Mouse (Mus musculus) spleen, postnatal 10 days (tissue): ENCODE measurements around the gene Arid2.
"Not testable (repeated sequence)": the region's sequence is repeated elsewhere in the genome, so short reads cannot be mapped to it uniquely, and the experiment has no call there.

Experiments used
- DNase-seq, 2 experiments: peaks; one replicate each; pipeline ENCODE4 v3.0.0; 2021 to 2022; ENCODE audit warnings: low spot score in 2 of 2

Gene Arid2

DNA sequence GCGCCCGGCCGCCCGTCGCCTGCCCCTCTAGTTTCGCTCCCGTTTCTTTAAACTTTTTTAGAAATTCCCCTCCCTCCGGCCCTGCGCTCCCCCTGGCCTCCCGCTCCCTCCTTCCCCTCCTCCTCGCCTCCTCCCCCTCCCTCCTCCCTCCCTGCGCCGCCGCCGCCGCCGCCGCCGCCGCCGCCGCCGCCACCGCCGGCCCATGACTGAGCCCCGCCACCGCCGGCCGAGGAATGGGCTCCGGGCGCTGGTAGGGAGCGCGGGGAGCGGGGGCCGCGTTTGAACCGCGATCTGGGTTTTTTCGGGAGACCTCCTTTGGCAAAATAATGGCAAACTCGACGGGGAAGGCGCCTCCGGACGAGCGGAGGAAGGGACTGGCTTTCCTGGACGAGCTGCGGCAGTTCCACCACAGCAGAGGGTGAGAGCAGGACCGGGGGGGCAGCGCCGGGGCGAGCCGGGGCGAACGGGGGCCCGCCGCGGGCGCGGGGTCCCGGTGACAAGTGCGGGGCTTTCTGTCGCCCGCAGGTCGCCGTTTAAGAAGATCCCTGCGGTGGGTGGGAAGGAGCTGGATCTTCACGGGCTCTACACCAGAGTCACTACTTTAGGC, at the start of gene Arid2:
Gene Arid2, plus strand, starts transcription at position 150 of the 607 bp plus-strand sequence.
- peak; percentile 80 to 86 for DNase-seq

DNA sequence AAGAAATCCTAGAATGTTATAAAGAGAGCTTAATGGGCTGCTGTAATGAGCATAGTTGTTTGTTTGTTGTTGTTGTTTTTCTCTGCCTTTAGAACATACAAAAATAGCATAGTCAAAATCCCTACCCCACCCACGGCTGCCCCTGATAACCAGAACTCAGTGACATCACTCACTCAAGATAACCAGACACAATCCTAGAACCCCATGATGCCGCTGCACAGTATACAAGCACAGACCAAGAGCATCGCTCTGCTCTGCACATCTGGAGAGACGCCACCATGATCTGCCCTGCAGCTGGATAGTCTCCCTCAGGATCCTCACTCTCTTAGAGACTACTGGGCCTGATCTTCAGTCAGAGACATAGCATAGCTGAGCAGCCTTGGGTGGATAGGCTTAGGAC, 49.2 kb upstream of the Arid2 start:
- DNase-seq, result no peak

DNA sequence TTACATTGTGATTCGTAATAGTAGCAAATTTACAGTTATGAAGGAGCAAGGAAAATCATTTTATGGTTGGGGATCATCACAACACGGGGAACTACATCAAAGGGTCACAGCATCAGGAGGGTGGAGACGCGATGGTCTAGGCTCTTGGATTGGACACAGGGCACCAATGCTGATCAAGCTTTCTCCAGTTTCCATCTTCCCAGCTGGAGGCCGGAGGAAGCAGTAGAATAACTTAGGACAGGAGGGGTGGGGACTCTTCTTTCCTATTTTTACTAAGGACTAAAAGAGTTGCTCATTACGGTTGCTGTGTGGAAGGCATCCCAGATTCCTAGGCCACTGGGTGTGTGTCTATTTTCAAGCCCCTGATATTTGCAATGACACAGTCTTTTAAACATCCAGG, 43.1 kb upstream of the Arid2 start:
- no peak for DNase-seq

DNA sequence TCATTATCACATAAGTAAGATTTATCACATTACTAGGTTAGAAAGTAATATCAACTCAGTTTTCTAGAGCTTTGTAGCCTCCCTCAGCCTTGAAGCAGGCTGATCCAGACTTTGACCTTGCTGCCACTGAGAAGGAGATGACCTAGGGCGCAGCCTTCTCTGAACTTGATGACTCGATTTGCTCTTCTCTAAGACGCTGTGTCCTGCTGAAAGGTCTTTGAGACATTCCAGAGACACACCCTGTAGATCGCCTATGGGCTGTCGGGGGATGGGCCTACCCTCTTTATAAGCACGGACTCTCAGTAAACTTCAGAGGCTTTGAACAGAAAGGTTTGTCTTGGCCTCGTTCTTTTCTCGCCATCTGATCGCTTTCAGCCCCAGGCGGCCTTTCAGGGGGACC, 42.6 kb upstream of the Arid2 start:
- DNase-seq, result not testable (repeated sequence)

DNA sequence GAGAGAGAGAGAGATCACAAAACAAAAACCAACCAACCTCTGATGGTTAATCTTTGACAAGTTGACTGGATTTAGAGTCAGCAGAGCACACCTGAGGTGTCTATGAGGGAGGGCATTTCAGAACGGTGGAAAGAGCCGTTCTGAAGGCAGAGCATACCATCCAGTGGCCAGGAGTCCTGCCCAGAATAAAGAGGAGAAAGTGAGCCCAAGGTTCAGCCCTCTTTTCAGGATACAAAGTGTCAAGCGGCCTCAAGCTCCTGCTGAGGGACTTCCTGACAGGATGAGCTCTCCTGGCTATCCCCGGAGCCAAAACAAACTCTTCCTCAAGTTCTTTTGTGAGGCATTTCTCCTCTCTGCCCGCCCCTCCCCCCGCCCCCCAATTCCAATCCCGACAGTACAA, 33.5 kb upstream of the Arid2 start:
- DNase-seq, result no peak

DNA sequence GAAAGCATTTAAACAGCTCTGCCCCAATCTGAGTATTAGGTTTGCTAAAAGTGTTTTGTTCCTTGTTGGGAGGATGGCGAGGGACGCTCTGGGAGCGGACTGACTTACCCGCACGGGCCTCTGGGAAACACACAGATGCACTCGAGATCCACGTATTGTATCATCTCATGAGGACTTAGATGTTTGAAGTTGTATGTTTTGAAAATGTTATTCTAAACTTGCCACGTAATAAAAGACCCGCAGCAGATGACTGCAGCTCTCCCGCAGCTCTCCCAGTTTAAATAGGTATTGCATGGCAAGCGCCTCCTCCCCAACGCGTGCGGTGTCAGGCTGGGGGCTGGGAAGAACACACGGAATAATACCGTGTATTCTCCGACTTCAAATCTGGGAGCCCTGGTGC, 33.0 kb upstream of the Arid2 start:
- no peak for DNase-seq

DNA sequence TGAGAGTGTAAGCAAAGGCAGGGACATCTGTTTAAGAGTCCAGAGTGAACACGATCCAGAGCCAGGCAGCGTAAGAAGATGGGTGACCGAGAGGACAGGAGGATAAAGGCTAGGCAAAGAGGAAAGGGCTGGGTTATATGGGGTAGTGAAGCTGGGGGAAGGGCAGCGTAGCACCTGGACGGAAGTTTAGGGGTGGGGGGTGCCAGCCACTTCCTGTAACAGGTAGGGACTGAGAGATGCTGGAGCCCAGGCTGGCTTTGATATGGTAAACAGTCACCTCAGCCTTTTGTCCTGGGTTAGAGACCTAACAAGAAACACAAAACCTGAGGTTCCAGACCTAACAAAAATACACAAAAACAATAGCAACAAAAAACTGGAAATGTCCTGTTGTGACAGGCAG, 29.5 kb upstream of the Arid2 start:
- DNase-seq, result no peak

DNA sequence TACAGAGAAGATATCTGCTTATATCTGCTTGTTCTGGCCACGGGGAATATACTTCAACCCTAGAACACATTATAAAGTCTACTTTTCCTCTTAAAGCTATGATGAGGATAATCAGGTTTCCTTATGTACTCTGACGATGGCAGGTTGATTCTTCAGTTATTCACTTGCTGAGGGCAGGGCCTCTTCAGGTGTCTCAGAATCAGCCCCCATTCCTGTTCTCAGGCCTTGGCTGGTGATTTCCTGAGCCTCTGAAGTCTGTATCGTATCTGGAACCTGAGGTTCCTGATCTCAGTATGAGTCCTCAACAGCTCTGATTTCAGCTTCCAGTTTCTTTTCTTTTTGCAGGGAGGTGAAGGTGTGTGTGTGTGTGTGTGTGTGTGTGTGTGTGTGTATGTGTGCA, 22.7 kb upstream of the Arid2 start:
- DNase-seq, result no peak

DNA sequence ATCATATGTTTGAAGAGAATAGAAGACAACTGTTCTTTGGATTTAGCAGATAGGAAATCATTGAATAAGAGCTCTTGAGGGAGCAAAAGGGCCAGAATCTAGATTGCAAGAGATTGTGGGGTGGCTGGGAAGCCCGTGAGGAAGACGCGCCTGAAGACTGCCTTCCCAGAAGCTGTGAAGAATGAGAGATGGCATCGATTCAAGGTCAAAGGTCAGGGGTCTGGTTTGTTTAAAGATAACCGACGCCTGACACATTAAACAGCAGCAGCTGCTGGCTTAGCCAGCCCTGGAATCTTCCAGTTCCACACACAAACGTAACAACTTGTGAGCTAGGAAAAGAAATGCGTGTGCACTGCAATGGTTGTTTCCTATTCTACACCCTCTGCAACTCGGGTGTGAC, 19.4 kb upstream of the Arid2 start:
- no peak for DNase-seq

DNA sequence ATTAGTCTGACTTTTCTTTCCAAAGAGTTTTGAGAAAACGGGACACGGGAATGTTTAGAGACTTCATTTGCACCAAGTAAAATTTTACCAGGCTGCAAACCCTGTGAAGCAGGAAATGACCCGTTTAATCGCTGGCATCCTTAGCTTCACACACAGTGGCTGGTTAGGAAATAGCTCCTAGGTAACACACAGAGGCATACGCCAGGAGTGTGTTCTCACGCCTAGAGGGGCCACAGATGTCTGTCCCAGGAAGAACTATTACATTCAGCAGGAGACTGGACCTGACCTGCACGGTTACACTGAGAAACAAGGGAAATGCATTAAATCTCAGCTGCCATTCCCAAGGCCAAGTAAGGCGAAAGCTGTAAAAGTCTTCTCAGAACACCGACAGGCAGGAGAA, 18.7 kb upstream of the Arid2 start:
- DNase-seq, result no peak

DNA sequence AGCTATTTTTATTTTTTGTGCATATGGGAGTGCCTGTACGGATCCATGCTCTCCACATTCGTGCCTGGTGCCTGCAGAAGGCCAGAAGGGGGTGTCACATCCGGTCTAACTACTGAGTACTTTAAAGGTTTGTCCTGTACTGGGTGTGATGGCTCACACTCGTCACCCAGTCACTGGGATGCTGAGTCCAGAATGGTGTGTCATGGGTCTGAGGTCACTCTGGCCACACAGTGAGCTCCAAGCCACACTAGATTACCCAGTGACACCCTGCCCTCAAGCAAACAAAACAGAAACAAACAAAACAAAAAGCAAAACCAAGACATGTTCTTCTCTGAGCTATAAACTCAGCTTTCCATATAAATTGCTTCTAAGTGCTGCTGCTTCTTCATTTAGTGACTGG, 17.9 kb upstream of the Arid2 start:
- DNase-seq, result no peak

DNA sequence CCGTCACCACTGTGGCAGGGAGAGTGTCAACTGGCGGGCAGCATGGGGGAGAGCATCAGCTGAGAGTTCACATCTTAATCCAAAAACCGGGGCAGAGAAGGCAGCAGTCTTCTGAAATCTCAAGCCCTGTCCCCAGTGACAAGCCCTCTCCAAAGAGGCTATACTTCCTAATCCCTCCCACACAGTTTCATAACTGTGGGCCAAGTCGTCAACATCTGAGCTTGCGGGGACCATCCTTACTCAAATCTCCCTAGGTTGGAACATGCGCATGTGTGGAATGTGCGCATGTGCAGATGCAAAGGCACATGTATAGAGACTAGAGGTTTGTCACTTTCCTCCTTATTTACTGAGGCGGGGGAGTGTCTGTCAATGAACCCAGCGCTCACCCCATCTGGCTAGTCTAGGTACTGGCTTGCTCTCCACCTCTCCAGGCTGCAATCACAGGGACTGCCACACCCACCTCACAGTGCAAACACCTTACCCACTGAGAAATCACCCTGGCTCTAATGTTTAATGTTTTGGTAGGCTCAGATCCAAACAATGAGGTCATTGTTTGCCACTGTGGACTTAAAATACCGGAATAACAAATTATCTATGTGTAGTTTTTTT, 16.9 kb upstream of the Arid2 start:
- DNase-seq, result no peak

DNA sequence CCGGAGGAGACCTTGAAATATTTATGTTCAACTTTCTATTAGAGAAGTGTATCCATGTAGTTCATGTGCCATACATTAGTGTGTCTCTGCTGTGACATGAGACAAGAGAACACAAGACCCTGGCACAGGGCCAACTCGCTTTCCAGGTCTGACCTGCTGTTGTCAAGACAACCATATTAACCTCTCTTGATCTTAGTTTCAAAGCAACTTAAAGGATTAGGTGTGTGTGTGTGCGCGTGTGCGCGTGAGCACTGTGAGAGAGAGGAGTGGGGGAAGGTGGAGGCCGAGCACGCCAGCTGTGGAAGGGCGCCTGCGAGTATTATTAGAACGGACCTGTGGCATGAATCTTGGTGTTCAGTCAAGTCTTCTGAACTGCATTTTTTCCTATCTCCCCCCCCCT, 15.0 kb upstream of the Arid2 start:
- peak in 1 of 2 experiments; percentile 24 for DNase-seq

DNA sequence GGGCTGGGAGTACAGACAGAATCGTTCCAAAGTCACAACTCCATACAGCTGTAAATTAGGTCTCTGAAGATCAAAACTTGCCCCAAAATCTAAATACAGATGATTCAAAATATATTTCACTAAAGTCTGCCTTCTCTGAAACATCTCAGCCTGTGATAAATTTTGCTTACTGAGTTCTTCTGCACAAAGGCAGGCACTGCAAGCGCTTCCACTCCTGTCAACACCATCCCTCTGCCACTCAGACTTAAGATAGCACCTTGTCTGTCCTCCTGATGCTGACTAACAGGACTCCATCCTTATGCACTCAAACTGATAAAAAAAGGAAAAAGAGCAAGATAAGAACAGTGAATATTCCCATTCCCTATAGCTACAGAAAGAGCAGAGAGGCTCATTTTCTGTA, 13.0 kb upstream of the Arid2 start:
- DNase-seq, result no peak

DNA sequence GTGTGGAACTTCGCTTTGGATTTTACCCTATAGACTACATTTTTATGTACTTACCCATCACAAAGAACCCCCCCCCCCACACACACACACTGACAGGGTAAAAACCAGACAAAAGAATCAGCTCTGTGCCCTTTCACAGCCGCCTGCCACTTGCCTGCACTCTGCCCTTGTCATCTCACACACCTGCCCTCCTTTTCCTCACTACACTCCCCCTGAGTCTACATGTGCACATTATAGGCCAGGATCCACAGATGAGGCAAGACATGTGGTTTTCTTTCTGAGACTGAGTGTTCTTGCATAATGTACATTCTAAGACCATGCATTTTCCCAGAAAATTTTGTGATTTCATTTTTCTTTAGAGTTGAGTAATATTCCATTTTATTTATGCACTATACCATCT, 12.1 kb upstream of the Arid2 start:
- no peak for DNase-seq

DNA sequence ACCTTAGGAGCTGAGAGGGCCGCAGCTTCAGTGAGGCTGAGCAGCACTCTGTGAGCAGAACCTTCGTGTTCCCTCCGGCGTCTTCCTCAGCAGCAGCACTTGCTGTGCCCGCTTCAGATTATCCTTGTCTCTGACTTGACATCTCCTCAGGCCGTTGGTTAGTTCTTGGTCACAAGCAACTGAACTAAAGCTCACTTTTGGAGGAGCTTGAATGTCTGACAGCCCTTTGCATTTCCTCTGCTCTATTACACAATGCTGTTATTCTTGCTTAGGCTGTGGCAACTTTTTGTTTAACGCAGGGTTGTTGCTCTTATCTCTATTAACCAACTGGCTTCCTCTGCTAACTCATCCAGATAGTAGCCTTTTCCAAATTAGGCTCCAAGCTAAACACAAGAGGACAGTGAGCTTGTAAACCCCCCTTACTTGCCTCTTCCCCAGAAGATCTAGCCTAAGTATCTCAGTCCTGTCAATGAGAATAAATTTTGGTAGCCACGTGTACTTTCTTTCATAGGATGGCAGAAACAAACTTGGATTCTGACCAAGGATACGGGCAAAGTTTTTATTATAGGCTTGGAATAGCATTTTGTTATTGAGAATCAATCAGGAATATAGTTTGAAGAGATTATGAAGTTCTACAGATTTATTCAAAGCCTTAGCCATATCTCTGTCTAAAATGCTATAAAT, 11.4 kb upstream of the Arid2 start:
- DNase-seq, result no peak

DNA sequence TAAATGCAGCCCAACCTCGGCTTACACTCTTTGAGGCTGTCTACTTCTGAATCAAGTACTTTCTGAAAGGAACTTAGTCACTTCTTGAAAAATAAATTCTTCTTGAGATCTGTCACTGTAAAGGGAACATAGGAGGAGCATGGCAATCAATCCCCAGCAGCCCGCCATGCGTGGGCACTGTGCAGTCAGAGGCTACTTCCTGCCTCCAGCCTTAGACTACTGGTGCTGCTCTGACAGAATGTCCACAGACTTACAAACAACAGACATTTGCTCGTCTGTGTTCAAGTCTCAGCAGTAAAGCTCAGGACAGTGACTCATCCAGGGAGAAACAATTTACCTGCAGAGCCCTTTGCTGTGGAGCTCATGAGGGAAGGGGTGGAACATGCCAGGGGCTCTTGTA, 10.3 kb upstream of the Arid2 start:
- no peak for DNase-seq

DNA sequence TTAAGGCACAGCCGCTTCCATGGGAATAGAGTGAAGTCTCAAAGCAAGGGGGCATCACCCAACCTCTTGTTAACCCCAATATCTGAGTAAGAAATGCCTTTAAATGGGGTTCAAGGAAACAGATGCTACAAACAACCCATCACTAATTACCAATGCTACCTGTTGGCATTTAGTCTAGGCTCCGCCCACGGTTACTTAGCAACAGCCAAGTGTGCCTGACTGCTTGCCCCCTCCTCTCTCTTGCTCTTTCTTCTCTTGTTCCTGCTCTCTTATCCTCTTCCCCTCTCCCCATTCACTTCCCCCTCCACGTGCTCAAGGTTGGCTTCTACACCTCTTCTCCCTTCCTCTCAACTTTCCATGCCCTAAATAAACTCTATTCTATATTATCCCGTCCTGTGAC, 6.1 kb upstream of the Arid2 start:
- DNase-seq, result no peak

DNA sequence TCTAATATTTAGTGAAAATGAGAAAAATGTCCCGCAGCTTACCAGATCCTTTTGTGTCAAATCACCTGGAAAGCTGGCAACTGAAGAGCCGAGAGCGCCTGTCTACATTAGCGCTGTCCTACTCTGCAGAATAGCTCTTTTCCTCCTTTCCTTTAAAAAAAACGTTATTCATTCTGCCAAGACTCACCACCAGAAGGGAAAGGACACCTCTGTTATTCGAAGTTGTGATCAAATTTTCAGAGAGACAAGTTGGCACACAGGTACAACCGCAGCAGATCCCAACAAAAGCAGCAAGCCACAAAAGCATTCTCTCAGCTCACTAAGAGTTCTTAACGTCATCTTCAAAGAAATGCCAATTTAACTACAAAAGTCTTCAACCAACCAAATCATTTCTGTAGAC, 4.2 kb upstream of the Arid2 start:
- no peak for DNase-seq

DNA sequence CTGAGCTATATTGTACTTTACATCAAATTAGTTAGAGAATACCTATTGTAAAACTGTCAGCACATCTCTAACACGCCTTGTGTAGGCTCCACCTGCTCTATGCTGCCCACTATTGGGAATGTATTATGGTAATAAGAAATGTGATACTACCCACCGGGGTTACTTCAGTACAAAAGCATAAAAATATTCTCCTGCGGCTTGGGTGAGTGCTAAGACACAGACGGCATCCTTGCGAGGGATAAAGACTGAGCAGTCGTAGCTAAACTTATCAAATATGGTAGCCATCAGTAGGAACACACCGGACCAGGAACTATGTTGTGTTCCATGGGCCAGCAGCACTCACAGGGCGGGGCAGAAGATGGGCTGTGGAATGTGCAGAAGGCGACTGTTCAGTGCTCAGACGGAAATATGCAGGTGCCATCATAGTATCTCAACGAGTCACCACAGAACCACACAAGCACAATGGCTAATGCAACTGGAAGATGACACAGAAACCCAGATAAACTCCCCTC, 3.3 kb upstream of the Arid2 start:
- peak; percentile 40 to 61 for DNase-seq

DNA sequence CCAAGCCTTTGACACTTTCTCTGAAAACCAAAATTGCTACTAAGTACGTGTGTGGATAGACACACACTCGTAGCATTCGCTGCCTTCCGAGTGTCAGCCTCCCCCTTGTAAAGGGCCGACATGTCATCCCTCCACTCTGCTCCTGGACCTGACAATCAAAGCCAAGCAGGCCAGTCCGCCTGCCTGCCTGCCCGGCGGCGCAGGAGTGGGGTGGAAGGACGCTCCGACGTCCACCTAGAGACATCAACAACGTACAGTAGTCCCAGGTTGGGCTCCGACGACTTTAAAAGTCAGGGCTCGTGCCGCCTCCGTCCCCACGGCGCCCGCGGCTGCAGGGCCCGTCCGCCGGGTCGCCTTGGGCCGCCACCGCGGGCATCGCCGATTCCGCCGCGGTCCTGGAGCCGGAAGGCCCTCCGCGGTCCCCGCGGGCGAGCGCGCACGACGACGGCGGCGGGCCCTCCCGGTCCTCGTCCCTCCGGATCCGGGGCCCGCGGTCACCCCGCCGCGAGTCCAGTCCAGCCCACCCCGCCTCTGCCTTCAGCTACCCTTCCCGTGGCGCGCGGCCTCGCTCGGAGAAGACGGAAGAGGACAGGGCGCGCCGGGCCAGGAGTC, 2.5 kb upstream of the Arid2 start:
- DNase-seq, result peak; percentile 64 to 88

DNA sequence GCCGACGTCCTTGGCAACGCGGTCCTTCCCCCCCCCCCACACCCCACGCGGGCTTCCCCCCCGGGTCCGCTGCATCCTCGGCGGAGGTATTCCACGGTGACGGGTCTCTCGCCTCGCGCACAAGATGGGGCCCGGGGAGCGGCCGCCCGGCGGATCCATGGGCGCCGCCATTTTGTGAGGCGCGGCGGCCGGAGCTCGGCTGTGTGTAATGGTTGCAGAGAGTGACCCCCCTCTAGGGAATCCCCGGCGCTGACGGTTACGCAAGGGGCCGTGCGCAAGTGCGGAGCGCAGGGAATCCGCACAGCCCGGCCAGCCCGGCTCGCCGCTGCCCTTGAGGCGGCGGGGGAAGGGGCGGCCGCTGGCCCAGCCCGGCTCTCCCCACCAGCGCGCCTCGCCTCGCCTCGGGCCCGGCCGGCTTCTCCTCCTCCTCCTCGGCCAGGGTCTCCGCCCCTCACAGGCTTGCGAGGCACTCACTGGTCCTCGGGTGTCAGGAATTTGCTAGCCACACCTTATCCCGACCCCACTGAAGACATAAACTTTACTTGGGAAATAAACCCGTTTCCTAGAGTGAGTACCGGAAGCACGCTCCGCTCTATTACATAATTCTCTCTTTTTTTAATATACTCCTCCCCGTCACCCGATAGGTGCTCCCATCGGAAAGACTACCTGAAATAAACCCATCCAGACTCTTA, 1.8 kb upstream of the Arid2 start:
- peak; percentile 83 to 86 for DNase-seq
